Mouse (Mus musculus): ENCODE results near the gene Safb. TPM values are rescaled to one million over a fixed set of nuclear protein-coding genes. Genes with fewer than 3 reads are reported as not detected.
"Not testable (repeated sequence)": the region's sequence is repeated elsewhere in the genome, so short reads cannot be mapped to it uniquely, and the experiment has no call there.

Safb gene
- total RNA-seq, 4 experiments from 2014 or later = 149 to 168 (median 159) TPM

GRCm38 (mm10) chr17:56609452-56610171 lies 25.0 kb downstream of the Safb start, which contains the start of gene 2410015M20Rik:
Gene 2410015M20Rik (minus strand): TSS chr17:56609771.
- DNase-seq (ENCODE audit: low spot score in 2 of 2) = peak; percentile 97 to 98

- no peak for DNase-seq (ENCODE audit: low spot score in 2 of 2)
Observed at GRCm38 (mm10) chr17:56611323-56611722, 26.7 kb downstream of the Safb start.

- DNase-seq (ENCODE audit: low spot score in 2 of 2) = no peak
Observed at GRCm38 (mm10) chr17:56611861-56612564, 27.4 kb downstream of the Safb start.

- DNase-seq (ENCODE audit: low spot score in 2 of 2) = not testable (repeated sequence)
Observed at GRCm38 (mm10) chr17:56612565-56612939, 27.9 kb downstream of the Safb start.

GRCm38 (mm10) chr17:56613236-56613844 lies 28.7 kb downstream of the Safb start, which contains the start of gene Rpl36:
Gene Rpl36 (plus strand): TSS chr17:56613416.
- peak; percentile 93 to 98 for DNase-seq (ENCODE audit: low spot score in 2 of 2)

- DNase-seq (ENCODE audit: low spot score in 2 of 2) = not testable (repeated sequence)
Observed at GRCm38 (mm10) chr17:56613893-56614292, 29.3 kb downstream of the Safb start.

- DNase-seq (ENCODE audit: low spot score in 2 of 2) = no peak
Observed at GRCm38 (mm10) chr17:56614391-56615135, 29.9 kb downstream of the Safb start.

GRCm38 (mm10) chr17:56615136-56615784 lies 30.6 kb downstream of the Safb start:
- no peak for DNase-seq (ENCODE audit: low spot score in 2 of 2)

- no peak for DNase-seq (ENCODE audit: low spot score in 2 of 2)
Observed at GRCm38 (mm10) chr17:56615792-56616191, 31.2 kb downstream of the Safb start.

- DNase-seq (ENCODE audit: low spot score in 2 of 2) = no peak
Observed at GRCm38 (mm10) chr17:56616725-56617124, 32.1 kb downstream of the Safb start.

- no peak for DNase-seq (ENCODE audit: low spot score in 2 of 2)
Observed at GRCm38 (mm10) chr17:56617628-56618027, 33.0 kb downstream of the Safb start.

GRCm38 (mm10) chr17:56625495-56625894 lies 40.9 kb downstream of the Safb start:
- DNase-seq (ENCODE audit: low spot score in 2 of 2) = no peak

- no peak for DNase-seq (ENCODE audit: low spot score in 2 of 2)
Observed at GRCm38 (mm10) chr17:56626260-56626659, 41.6 kb downstream of the Safb start.

- DNase-seq (ENCODE audit: low spot score in 2 of 2) = peak; percentile 93 to 95
Observed at GRCm38 (mm10) chr17:56626754-56627470, 42.3 kb downstream of the Safb start, which contains the start of gene Lonp1. Gene Lonp1 (minus strand): TSS chr17:56626887.

- no peak for DNase-seq (ENCODE audit: low spot score in 2 of 2)
Observed at GRCm38 (mm10) chr17:56627530-56628277, 43.1 kb downstream of the Safb start, which contains the start of gene Catsperd. Gene Catsperd (plus strand): TSS chr17:56628143.

- DNase-seq (ENCODE audit: low spot score in 2 of 2) = not testable (repeated sequence)
Observed at GRCm38 (mm10) chr17:56629800-56630781, 45.5 kb downstream of the Safb start.

GRCm38 (mm10) chr17:56631807-56632206 lies 47.2 kb downstream of the Safb start:
- DNase-seq (ENCODE audit: low spot score in 2 of 2) = no peak

GRCm38 (mm10) chr17:56634023-56634422 lies 49.4 kb downstream of the Safb start:
- no peak for DNase-seq (ENCODE audit: low spot score in 2 of 2)
